Mouse (Mus musculus): ENCODE measurements at regions not wholly inside any gene's neighbourhood (a gene's known extent, or its start where the extent isn't known, plus 50 kb on each side); places are given as distances from the start of the nearest gene placed in this dataset.

- no peaks in the 10 kb centered on the region for H3K9me3 ChIP-seq (ENCODE audit: control insufficient read depth, low read length)
- H3K27ac ChIP-seq (replicated peaks; ENCODE audit: low read depth, low read length): 0 out of 2 replicates have a peak overlapping the region, but pooled peaks have one; percentile 26
- H3K4me2 ChIP-seq (replicated peaks; ENCODE audit: low read depth, low read length, severe bottlenecking): no peak overlapping the region
- ATAC-seq (ENCODE audit: low FRiP score, low read depth) (no peak), DNase-seq (ENCODE audit: low spot score) (no peak)
- H3K4me3 ChIP-seq (replicated peaks; ENCODE audit: low read length): no peak overlapping the region
- 12% methylated on average over 5 of the region's 5 CpGs for WGBS
- H3K4me1 ChIP-seq (ENCODE audit: control insufficient read depth, insufficient read depth, low read length): peaks cover 21% of the 10 kb centered on the region
- no peaks in the 10 kb centered on the region for H3K36me3 ChIP-seq (ENCODE audit: control insufficient read depth, insufficient read depth, low read length)
- H3K27me3 ChIP-seq (ENCODE audit: control insufficient read depth, insufficient read depth, low read length): no peaks in the 10 kb centered on the region
- no peak for TF ChIP-seq POLR2A (IDR thresholded peaks at IDR 0.05; ENCODE audit: borderline replicate concordance, extremely low read depth, insufficient read depth, insufficient read length)
- no peak overlapping the region for H3K9ac ChIP-seq (ENCODE audit: low read depth, low read length, severe bottlenecking)
Measured at GRCm38 (mm10) chr10:23600701-23601100, 186.4 kb downstream of the Rps12 start.

GRCm38 (mm10) chr10:23595541-23595940, 191.5 kb downstream of the Rps12 start:
- H3K9ac ChIP-seq (ENCODE audit: low read depth, low read length, severe bottlenecking): no peak overlapping the region
- ATAC-seq (ENCODE audit: low FRiP score, low read depth) (no peak), DNase-seq (ENCODE audit: low spot score) (no peak)
- 51% methylated on average over 3 of the region's 3 CpGs for WGBS
- H3K4me2 ChIP-seq (replicated peaks; ENCODE audit: low read depth, low read length, severe bottlenecking): no peak overlapping the region
- TF ChIP-seq POLR2A (IDR thresholded peaks at IDR 0.05; ENCODE audit: borderline replicate concordance, extremely low read depth, insufficient read depth, insufficient read length): no peak
- H3K36me3 ChIP-seq (ENCODE audit: control insufficient read depth, insufficient read depth, low read length): no peaks in the 10 kb centered on the region
- H3K27me3 ChIP-seq (ENCODE audit: control insufficient read depth, insufficient read depth, low read length): no peaks in the 10 kb centered on the region
- no peaks in the 10 kb centered on the region for H3K9me3 ChIP-seq (ENCODE audit: control insufficient read depth, low read length)
- H3K27ac ChIP-seq (replicated peaks; ENCODE audit: low read depth, low read length): no peak overlapping the region
- no peak overlapping the region for H3K4me3 ChIP-seq (replicated peaks; ENCODE audit: low read length)
- peaks cover 1% of the 10 kb centered on the region; the same call in 1 of the 2 replicates for H3K4me1 ChIP-seq (ENCODE audit: control insufficient read depth, insufficient read depth, low read length)

GRCm38 (mm10) chr10:23580230-23580629, 206.8 kb downstream of the Rps12 start:
- DNase-seq (ENCODE audit: low spot score) (peak; percentile 29), ATAC-seq (ENCODE audit: low FRiP score, low read depth) (no peak)
- H3K4me3 ChIP-seq (replicated peaks; ENCODE audit: low read length): no peak overlapping the region
- 63% methylated on average over 5 of the region's 5 CpGs for WGBS
- H3K9me3 ChIP-seq (ENCODE audit: control insufficient read depth, low read length): no peaks in the 10 kb centered on the region
- H3K9ac ChIP-seq (ENCODE audit: low read depth, low read length, severe bottlenecking): no peak overlapping the region
- no peaks in the 10 kb centered on the region for H3K27me3 ChIP-seq (ENCODE audit: control insufficient read depth, insufficient read depth, low read length)
- H3K4me1 ChIP-seq (ENCODE audit: control insufficient read depth, insufficient read depth, low read length): peaks cover 2% of the 10 kb centered on the region; the same call in 1 of the 2 replicates
- TF ChIP-seq POLR2A (IDR thresholded peaks at IDR 0.05; ENCODE audit: borderline replicate concordance, extremely low read depth, insufficient read depth, insufficient read length): no peak
- H3K27ac ChIP-seq (replicated peaks; ENCODE audit: low read depth, low read length): no peak overlapping the region
- H3K4me2 ChIP-seq (replicated peaks; ENCODE audit: low read depth, low read length, severe bottlenecking): no peak overlapping the region
- H3K36me3 ChIP-seq (ENCODE audit: control insufficient read depth, insufficient read depth, low read length): no peaks in the 10 kb centered on the region

- WGBS: 77% methylated on average over 4 of the region's 4 CpGs
- no peak overlapping the region for H3K4me2 ChIP-seq (replicated peaks; ENCODE audit: low read depth, low read length, severe bottlenecking)
- H3K27me3 ChIP-seq (ENCODE audit: control insufficient read depth, insufficient read depth, low read length): no peaks in the 10 kb centered on the region
- no peak overlapping the region for H3K9ac ChIP-seq (ENCODE audit: low read depth, low read length, severe bottlenecking)
- DNase-seq (ENCODE audit: low spot score) (no peak), ATAC-seq (ENCODE audit: low FRiP score, low read depth) (no peak)
- TF ChIP-seq POLR2A (IDR thresholded peaks at IDR 0.05; ENCODE audit: borderline replicate concordance, extremely low read depth, insufficient read depth, insufficient read length): no peak
- H3K4me3 ChIP-seq (replicated peaks; ENCODE audit: low read length): no peak overlapping the region
- no peaks in the 10 kb centered on the region for H3K4me1 ChIP-seq (ENCODE audit: control insufficient read depth, insufficient read depth, low read length)
- no peaks in the 10 kb centered on the region for H3K36me3 ChIP-seq (ENCODE audit: control insufficient read depth, insufficient read depth, low read length)
- no peaks in the 10 kb centered on the region for H3K9me3 ChIP-seq (ENCODE audit: control insufficient read depth, low read length)
- H3K27ac ChIP-seq (replicated peaks; ENCODE audit: low read depth, low read length): no peak overlapping the region
Measured at GRCm38 (mm10) chr10:23571013-23571412, 216.1 kb downstream of the Rps12 start.

- DNase-seq (ENCODE audit: low spot score): no peak
- no peak for TF ChIP-seq POLR2A (IDR thresholded peaks at IDR 0.05; ENCODE audit: borderline replicate concordance, extremely low read depth, insufficient read depth, insufficient read length)
- Histone ChIP-seq H3K4me2 (replicated peaks; ENCODE audit: low read depth, low read length, severe bottlenecking) (no peak overlapping the region), H3K4me3 (replicated peaks; ENCODE audit: low read length) (no peak overlapping the region), H3K9ac (ENCODE audit: low read depth, low read length, severe bottlenecking) (no peak overlapping the region), H3K27me3 (ENCODE audit: control insufficient read depth, insufficient read depth, low read length) (no peaks in the 10 kb centered on the region), H3K4me1 (ENCODE audit: control insufficient read depth, insufficient read depth, low read length) (no peaks in the 10 kb centered on the region), H3K9me3 (ENCODE audit: control insufficient read depth, low read length) (no peaks in the 10 kb centered on the region), H3K36me3 (ENCODE audit: control insufficient read depth, insufficient read depth, low read length) (no peaks in the 10 kb centered on the region), H3K27ac (replicated peaks; ENCODE audit: low read depth, low read length) (no peak overlapping the region)
- ATAC-seq (ENCODE audit: low FRiP score, low read depth): no peak
Measured at GRCm38 (mm10) chr10:23569386-23569785, 217.7 kb downstream of the Rps12 start.
